Mouse (Mus musculus) olfactory bulb, adult 2 months (tissue): ENCODE data around the gene Slc25a12.

ENCODE experiments used
- CTCF ChIP-seq: fragments of 200-500 bp; IDR thresholded peaks from 2 replicates; pipeline ENCODE4 v1.5.1; 2012; ENCODE audit warnings: low read depth, mild to moderate bottlenecking, low read length, moderate library complexity; ENCODE audit not compliant: insufficient read depth
- POLR2A ChIP-seq: fragments of 200-500 bp; IDR thresholded peaks from 2 replicates; pipeline ENCODE4 v1.6.1; 2012; ENCODE audit warnings: mild to moderate bottlenecking, low read depth, low read length, moderate library complexity; ENCODE audit not compliant: insufficient read depth

DNA sequence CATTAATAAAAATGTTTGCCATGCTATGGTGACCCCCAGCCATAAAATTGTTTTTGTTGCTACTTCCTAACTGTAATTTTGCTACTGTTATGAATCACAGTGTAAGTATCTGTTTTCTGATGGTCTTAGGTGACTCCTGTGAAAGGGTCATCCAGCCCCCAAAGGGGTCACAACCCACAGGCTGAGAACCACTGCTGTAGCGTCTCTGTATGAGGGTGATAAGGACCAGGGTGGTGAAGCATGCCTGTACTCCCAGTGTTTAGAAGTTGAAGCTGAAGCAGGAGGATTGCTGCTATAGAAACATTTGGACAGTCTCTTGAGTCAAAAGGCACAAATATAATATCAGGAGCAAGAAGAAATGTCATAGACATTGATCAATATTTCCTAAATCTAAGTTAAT, 98.2 kb downstream of the Slc25a12 start:
- TF ChIP-seq CTCF (no peak), POLR2A (no peak)
